Mouse (Mus musculus): ENCODE measurements around the gene Shld2. TPM values are rescaled to one million over a fixed set of nuclear protein-coding genes. Genes with fewer than 3 reads are reported as not detected.

The Shld2 gene
- polyA plus RNA-seq, 1 experiment = 2.7 TPM

- TF ChIP-seq MYOG (IDR thresholded peaks at IDR 0.05; ENCODE audit: control insufficient read depth, extremely low read depth, insufficient read length) = no peak
- TF ChIP-seq FOSL1 (IDR thresholded peaks at IDR 0.05; ENCODE audit: insufficient read depth, low read length, poor library complexity, severe bottlenecking) = no peak
- TF ChIP-seq CTCF (IDR thresholded peaks at IDR 0.05; ENCODE audit: control insufficient read depth, insufficient read depth, insufficient read length) = no peak
- TF ChIP-seq MAX (IDR thresholded peaks at IDR 0.05) = no peak
- no peak for TF ChIP-seq USF1 (IDR thresholded peaks at IDR 0.05; ENCODE audit: low read depth)
- no peak for TF ChIP-seq MYOD1 (IDR thresholded peaks at IDR 0.05; ENCODE audit: control insufficient read depth, insufficient read length, low read depth)
- no peak for TF ChIP-seq CEBPB (IDR thresholded peaks at IDR 0.05; ENCODE audit: low read depth)
Observed at GRCm38 (mm10) chr14:34201231-34202035, 108.9 kb downstream of the Shld2 start, which contains the start of gene Gprin2. Gene Gprin2, minus strand, starts transcription at chr14:34201653.

GRCm38 (mm10) chr14:34200738-34201230 is 109.5 kb downstream of the Shld2 start:
- Histone ChIP-seq H3K79me3 (ENCODE audit: low read depth) (no peaks in the 10 kb centered on the region), H3K36me3 (ENCODE audit: control insufficient read depth, insufficient read depth) (no peaks in the 10 kb centered on the region), H3K79me2 (ENCODE audit: control insufficient read depth, insufficient read depth) (no peaks in the 10 kb centered on the region), H3K4me3 (ENCODE audit: insufficient read depth, poor library complexity, severe bottlenecking) (no peak overlapping the region), H3ac (ENCODE audit: control insufficient read depth, insufficient read length, low read depth) (no peak overlapping the region), H3K27me3 (ENCODE audit: control insufficient read depth, insufficient read depth, insufficient read length) (peaks cover 18% of the 10 kb centered on the region)
- TF ChIP-seq MAX (IDR thresholded peaks at IDR 0.05) = no peak

More at GRCm38 (mm10) chr14:34201231-34202035, 108.9 kb downstream of the Shld2 start, which contains the start of gene Gprin2:
- Histone ChIP-seq H3K79me3 (ENCODE audit: low read depth) (no peaks in the 10 kb centered on the region), H3ac (ENCODE audit: control insufficient read depth, insufficient read length, low read depth) (no peak within 1 kb of the TSS), H3K79me2 (ENCODE audit: control insufficient read depth, insufficient read depth) (no peaks in the 10 kb centered on the region), H3K36me3 (ENCODE audit: control insufficient read depth, insufficient read depth) (no peaks in the 10 kb centered on the region), H3K4me3 (ENCODE audit: insufficient read depth, poor library complexity, severe bottlenecking) (no peak within 1 kb of the TSS), H3K27me3 (ENCODE audit: control insufficient read depth, insufficient read depth, insufficient read length) (peaks cover 18% of the 10 kb centered on the region)

- Histone ChIP-seq H3K79me2 (ENCODE audit: control insufficient read depth, insufficient read depth) (no peaks in the 10 kb centered on the region), H3ac (ENCODE audit: control insufficient read depth, insufficient read length, low read depth) (no peak overlapping the region), H3K36me3 (ENCODE audit: control insufficient read depth, insufficient read depth) (no peaks in the 10 kb centered on the region), H3K79me3 (ENCODE audit: low read depth) (no peaks in the 10 kb centered on the region), H3K4me3 (ENCODE audit: insufficient read depth, poor library complexity, severe bottlenecking) (no peak overlapping the region), H3K27me3 (ENCODE audit: control insufficient read depth, insufficient read depth, insufficient read length) (no peaks in the 10 kb centered on the region)
- TF ChIP-seq MYOD1 (IDR thresholded peaks at IDR 0.05; ENCODE audit: control insufficient read depth, insufficient read length, low read depth) = no peak
- no peak for TF ChIP-seq MAX (IDR thresholded peaks at IDR 0.05)
- no peak for TF ChIP-seq CTCF (IDR thresholded peaks at IDR 0.05; ENCODE audit: control insufficient read depth, insufficient read depth, insufficient read length)
Observed at GRCm38 (mm10) chr14:34196706-34197105, 113.6 kb downstream of the Shld2 start.

- no peak overlapping the region for H3ac ChIP-seq (ENCODE audit: control insufficient read depth, insufficient read length, low read depth)
- no peaks in the 10 kb centered on the region for H3K27me3 ChIP-seq (ENCODE audit: control insufficient read depth, insufficient read depth, insufficient read length)
- H3K36me3 ChIP-seq (ENCODE audit: control insufficient read depth, insufficient read depth) = no peaks in the 10 kb centered on the region
- H3K4me3 ChIP-seq (ENCODE audit: insufficient read depth, poor library complexity, severe bottlenecking) = no peak overlapping the region
- no peaks in the 10 kb centered on the region for H3K79me3 ChIP-seq (ENCODE audit: low read depth)
- no peak for TF ChIP-seq CEBPB (IDR thresholded peaks at IDR 0.05; ENCODE audit: low read depth)
- TF ChIP-seq MYOD1 (IDR thresholded peaks at IDR 0.05; ENCODE audit: control insufficient read depth, insufficient read length, low read depth) = no peak
- no peak for TF ChIP-seq FOSL1 (IDR thresholded peaks at IDR 0.05; ENCODE audit: insufficient read depth, low read length, poor library complexity, severe bottlenecking)
- TF ChIP-seq USF1 (IDR thresholded peaks at IDR 0.05; ENCODE audit: low read depth) = no peak
- TF ChIP-seq CTCF (IDR thresholded peaks at IDR 0.05; ENCODE audit: control insufficient read depth, insufficient read depth, insufficient read length) = no peak
- TF ChIP-seq MYOG (IDR thresholded peaks at IDR 0.05; ENCODE audit: control insufficient read depth, extremely low read depth, insufficient read length) = no peak
- no peak for TF ChIP-seq MAX (IDR thresholded peaks at IDR 0.05)
- no peaks in the 10 kb centered on the region for H3K79me2 ChIP-seq (ENCODE audit: control insufficient read depth, insufficient read depth)
Observed at GRCm38 (mm10) chr14:34195466-34195865, 114.8 kb downstream of the Shld2 start.

- Histone ChIP-seq H3ac (ENCODE audit: control insufficient read depth, insufficient read length, low read depth) (no peak overlapping the region), H3K27me3 (ENCODE audit: control insufficient read depth, insufficient read depth, insufficient read length) (no peaks in the 10 kb centered on the region), H3K79me3 (ENCODE audit: low read depth) (no peaks in the 10 kb centered on the region), H3K36me3 (ENCODE audit: control insufficient read depth, insufficient read depth) (no peaks in the 10 kb centered on the region), H3K79me2 (ENCODE audit: control insufficient read depth, insufficient read depth) (no peaks in the 10 kb centered on the region), H3K4me3 (ENCODE audit: insufficient read depth, poor library complexity, severe bottlenecking) (no peak overlapping the region)
- no peak for TF ChIP-seq MYOG (IDR thresholded peaks at IDR 0.05; ENCODE audit: control insufficient read depth, extremely low read depth, insufficient read length)
- no peak for TF ChIP-seq MYOD1 (IDR thresholded peaks at IDR 0.05; ENCODE audit: control insufficient read depth, insufficient read length, low read depth)
- no peak for TF ChIP-seq CTCF (IDR thresholded peaks at IDR 0.05; ENCODE audit: control insufficient read depth, insufficient read depth, insufficient read length)
- no peak for TF ChIP-seq USF1 (IDR thresholded peaks at IDR 0.05; ENCODE audit: low read depth)
- no peak for TF ChIP-seq MAX (IDR thresholded peaks at IDR 0.05)
- no peak for TF ChIP-seq CEBPB (IDR thresholded peaks at IDR 0.05; ENCODE audit: low read depth)
- no peak for TF ChIP-seq FOSL1 (IDR thresholded peaks at IDR 0.05; ENCODE audit: insufficient read depth, low read length, poor library complexity, severe bottlenecking)
Observed at GRCm38 (mm10) chr14:34193879-34194278, 116.4 kb downstream of the Shld2 start.

GRCm38 (mm10) chr14:34190361-34190760 is 119.9 kb downstream of the Shld2 start:
- H3ac ChIP-seq (ENCODE audit: control insufficient read depth, insufficient read length, low read depth) = no peak overlapping the region
- H3K36me3 ChIP-seq (ENCODE audit: control insufficient read depth, insufficient read depth) = no peaks in the 10 kb centered on the region
- H3K79me2 ChIP-seq (ENCODE audit: control insufficient read depth, insufficient read depth) = no peaks in the 10 kb centered on the region
- no peak overlapping the region for H3K4me3 ChIP-seq (ENCODE audit: insufficient read depth, poor library complexity, severe bottlenecking)
- no peaks in the 10 kb centered on the region for H3K79me3 ChIP-seq (ENCODE audit: low read depth)
- H3K27me3 ChIP-seq (ENCODE audit: control insufficient read depth, insufficient read depth, insufficient read length) = peaks cover 3% of the 10 kb centered on the region
- TF ChIP-seq USF1 (IDR thresholded peaks at IDR 0.05; ENCODE audit: low read depth) = no peak
- no peak for TF ChIP-seq CEBPB (IDR thresholded peaks at IDR 0.05; ENCODE audit: low read depth)
- no peak for TF ChIP-seq MYOD1 (IDR thresholded peaks at IDR 0.05; ENCODE audit: control insufficient read depth, insufficient read length, low read depth)
- no peak for TF ChIP-seq FOSL1 (IDR thresholded peaks at IDR 0.05; ENCODE audit: insufficient read depth, low read length, poor library complexity, severe bottlenecking)
- no peak for TF ChIP-seq MAX (IDR thresholded peaks at IDR 0.05)
- TF ChIP-seq MYOG (IDR thresholded peaks at IDR 0.05; ENCODE audit: control insufficient read depth, extremely low read depth, insufficient read length) = no peak
- TF ChIP-seq CTCF (IDR thresholded peaks at IDR 0.05; ENCODE audit: control insufficient read depth, insufficient read depth, insufficient read length) = no peak
